Mouse (Mus musculus): ENCODE data around the gene Pctp. TPM values are rescaled to one million over a fixed set of nuclear protein-coding genes. Genes with fewer than 3 reads are reported as not detected.

The Pctp gene
- total RNA-seq (2023; ENCODE audit: inconsistent age): 7.0 to 8.3 TPM (median 8.0 TPM) in 4 replicates

DNA sequence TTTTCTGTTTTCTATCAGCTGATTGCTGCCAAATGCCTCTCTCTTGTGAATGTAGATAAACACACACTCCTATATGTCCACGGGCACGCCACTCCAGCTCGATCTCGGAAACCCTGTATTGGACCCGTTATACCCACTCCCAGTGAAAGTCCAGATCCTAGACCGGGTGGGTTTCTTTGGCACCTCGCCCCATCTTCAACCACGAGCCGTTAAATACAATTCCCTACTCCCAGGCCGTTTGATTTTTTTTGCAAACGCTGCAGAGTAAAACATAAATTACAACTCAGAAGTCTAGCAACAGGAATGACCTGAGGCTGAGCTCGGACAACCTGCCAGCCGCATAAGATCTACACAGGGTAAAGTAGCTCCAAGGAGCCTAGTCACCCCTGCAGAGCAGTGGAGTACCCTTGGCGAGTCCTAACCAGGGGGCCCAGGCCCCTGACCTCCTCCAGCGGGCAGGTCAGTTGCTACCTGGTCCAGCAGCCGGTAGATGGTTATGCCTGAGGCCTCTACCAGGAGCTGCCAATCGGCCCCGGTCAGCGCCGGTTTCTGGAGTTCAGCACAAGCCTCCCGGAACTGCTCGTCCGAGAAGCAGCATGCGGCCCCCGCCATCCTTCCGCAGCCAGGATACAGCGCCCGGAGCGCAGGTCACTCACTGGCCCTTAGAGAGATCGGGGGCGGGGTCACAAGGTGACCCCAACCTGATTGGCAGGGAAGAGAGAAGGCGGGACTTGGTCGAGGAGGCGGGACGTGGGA, at the start of gene Pctp:
Pctp (minus strand) TSS at position 664 of the 756 bp plus-strand sequence.

DNA sequence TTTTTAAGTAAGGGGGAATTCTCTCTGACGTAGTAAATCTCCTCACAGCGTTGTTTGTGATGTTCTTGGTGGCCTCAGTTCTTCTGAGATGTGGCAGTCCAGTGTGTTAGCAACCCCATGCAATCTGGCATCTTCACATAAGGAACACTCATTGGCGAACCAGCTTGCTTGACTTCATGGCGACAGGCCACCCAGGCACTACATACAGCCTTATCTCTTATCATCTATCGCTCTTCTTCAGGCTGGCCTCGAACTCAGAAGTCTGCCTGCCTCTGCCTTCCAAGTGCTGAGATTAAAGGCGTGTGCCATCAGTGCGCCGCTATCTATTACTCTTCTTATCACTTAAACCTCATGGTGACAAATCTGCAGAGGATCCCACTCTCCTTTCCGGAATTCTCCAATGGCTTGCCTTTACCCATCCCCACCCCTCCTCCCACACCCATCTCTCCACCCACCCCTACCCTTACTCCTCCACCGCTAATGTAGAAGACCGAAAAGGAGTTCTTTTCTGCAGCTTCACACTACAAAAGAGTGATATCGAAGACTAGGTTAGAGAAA, 27.2 kb upstream of the Pctp start, which contains the start of gene Tmem100:
Tmem100 (plus strand) TSS at position 508 of the 558 bp plus-strand sequence.

Other genes starting within 250 kb of the Pctp start
- not detected in 4 replicates for gene Ankfn1, start 225.2 kb downstream of the Pctp start, total RNA-seq (2023; ENCODE audit: inconsistent age)
- gene Tmem100, start 27.5 kb upstream of the Pctp start, total RNA-seq (2023; ENCODE audit: inconsistent age): 0.57 to 1.1 TPM (median 0.58 TPM) in 3 of 4 replicates, not detected in the other
- 1.5 to 2.1 TPM (median 2.0 TPM) in 4 replicates for gene Gm45716, start 184.8 kb upstream of the Pctp start, total RNA-seq (2023; ENCODE audit: inconsistent age)
- 9.9 to 17.0 TPM (median 10.9 TPM) in 4 replicates for gene Mmd, start 246.6 kb upstream of the Pctp start, total RNA-seq (2023; ENCODE audit: inconsistent age)